Mouse (Mus musculus) hindbrain, embryonic 14.5 days (tissue): ENCODE data around the gene Chmp6. TPM values are rescaled to one million over a fixed set of nuclear protein-coding genes. Genes with fewer than 3 reads are reported as not detected.
A peak's percentile ranks its signal among the peaks of the same experiment; 100 is the strongest.

Experiments
- ATAC-seq: fragments of 200-750 bp; cut with Nextera tagmentation; 2 replicates; pipeline ENCODE4 v1.8.0; 2017; ENCODE audit warnings: moderate number of reproducible peaks, mild to moderate bottlenecking, moderate TSS enrichment, moderate library complexity; ENCODE audit not compliant: low FRiP score
- DNase-seq: peaks from one replicate; pipeline ENCODE4 v3.0.0-alpha.2; 2015; ENCODE audit warnings: low spot score
- H3K27ac ChIP-seq: fragments of 300-500 bp; sonication (generic); 2 replicates; pipeline ENCODE4 v1.5.1; 2014; ENCODE audit warnings: mild to moderate bottlenecking, moderate library complexity
- H3K27me3 ChIP-seq: fragments of 300-500 bp; sonication (generic); 2 replicates; pipeline ENCODE4 v1.6.1; 2014; ENCODE audit warnings: mild to moderate bottlenecking, low read length, mixed read lengths; ENCODE audit not compliant: control insufficient read depth, insufficient read depth
- H3K36me3 ChIP-seq: fragments of 300-500 bp; sonication (generic); replicated peaks from 2 replicates; pipeline ENCODE4 v1.6.1; 2014; ENCODE audit not compliant: control insufficient read depth, insufficient read depth
- H3K4me1 ChIP-seq: fragments of 300-500 bp; sonication (generic); replicated peaks from 2 replicates; pipeline ENCODE4 v1.6.1; 2014; ENCODE audit warnings: antibody characterized with exemption, low read length, mixed read lengths; ENCODE audit not compliant: control insufficient read depth, insufficient read depth
- H3K4me2 ChIP-seq: fragments of 300-500 bp; sonication (generic); replicated peaks from 2 replicates; pipeline ENCODE4 v1.6.1; 2014; ENCODE audit warnings: mild to moderate bottlenecking, moderate library complexity
- H3K4me3 ChIP-seq: fragments of 300-500 bp; sonication (generic); replicated peaks from 2 replicates; pipeline ENCODE4 v1.5.1; 2014; ENCODE audit warnings: mild to moderate bottlenecking, low read length
- H3K9ac ChIP-seq: fragments of 300-500 bp; sonication (generic); 2 replicates; pipeline ENCODE4 v1.6.1; 2014
- H3K9me3 ChIP-seq: fragments of 300-500 bp; sonication (generic); 2 replicates; pipeline ENCODE4 v1.6.1; 2016; ENCODE audit warnings: low read length; ENCODE audit not compliant: control insufficient read depth
- WGBS: fragments of 180-500 bp; shearing (Covaris S2); extraction: QIAGEN DNeasy Blood & Tissue Kit; methylation state at CpG from one replicate; pipeline ENCODE4 v1.1.7; 2014; 5-methylcytosine and 5-hydroxymethylcytosine counted together
- polyA plus RNA-seq: library from polyadenylated mRNA; unstranded; fragments of >200 nt; fragmentation: Nextera tagmentation; extraction: Ambion mirVana; gene quantifications from 2 replicates; pipeline ENCODE4 v1.2.1, GENCODE M21; 2014

The Chmp6 gene
- polyA plus RNA-seq, 1 experiment from 2014 or later = 95.5 TPM

GRCm38 (mm10) chr11:119904621-119905286 lies 8.5 kb upstream of the Chmp6 start:
- ATAC-seq = peak; percentile 73
- Histone ChIP-seq H3K36me3 (no peaks in the 10 kb centered on the region), H3K9ac (no peak overlapping the region), H3K9me3 (no peaks in the 10 kb centered on the region), H3K4me3 (no peak overlapping the region), H3K27ac (no peak overlapping the region), H3K4me1 (no peaks in the 10 kb centered on the region), H3K27me3 (no peaks in the 10 kb centered on the region), H3K4me2 (no peak overlapping the region)
- DNase-seq = peak; percentile 84
- WGBS = 35% methylated on average over 5 of the region's 5 CpGs

- no peaks in the 10 kb centered on the region for H3K4me1 ChIP-seq
- H3K4me3 ChIP-seq = no peak overlapping the region
- H3K9me3 ChIP-seq = no peaks in the 10 kb centered on the region
- H3K36me3 ChIP-seq = no peaks in the 10 kb centered on the region
- H3K4me2 ChIP-seq = no peak overlapping the region
- no peak overlapping the region for H3K27ac ChIP-seq
- no peaks in the 10 kb centered on the region for H3K27me3 ChIP-seq
- 86% methylated on average over 5 of the region's 5 CpGs for WGBS
- no peak for DNase-seq
- no peak for ATAC-seq
- no peak overlapping the region for H3K9ac ChIP-seq
Measured at GRCm38 (mm10) chr11:119905794-119906193, 7.4 kb upstream of the Chmp6 start.

GRCm38 (mm10) chr11:119907006-119907650 lies 6.1 kb upstream of the Chmp6 start:
- ATAC-seq (no peak), DNase-seq (no peak)
- Histone ChIP-seq H3K27ac (no peak overlapping the region), H3K4me3 (no peak overlapping the region), H3K9ac (no peak overlapping the region), H3K27me3 (no peaks in the 10 kb centered on the region), H3K9me3 (no peaks in the 10 kb centered on the region), H3K36me3 (no peaks in the 10 kb centered on the region), H3K4me1 (no peaks in the 10 kb centered on the region), H3K4me2 (no peak overlapping the region)
- 38% methylated on average over 7 of the region's 7 CpGs for WGBS

- Histone ChIP-seq H3K27me3 (no peaks in the 10 kb centered on the region), H3K4me2 (no peak overlapping the region), H3K36me3 (no peaks in the 10 kb centered on the region), H3K4me1 (peaks cover 3% of the 10 kb centered on the region), H3K9ac (no peak overlapping the region), H3K4me3 (no peak overlapping the region), H3K27ac (no peak overlapping the region), H3K9me3 (no peaks in the 10 kb centered on the region)
- ATAC-seq (no peak), DNase-seq (no peak)
- 44% methylated on average over 7 of the region's 7 CpGs for WGBS
Measured at GRCm38 (mm10) chr11:119907711-119908110, 5.5 kb upstream of the Chmp6 start.

- Histone ChIP-seq H3K36me3 (no peaks in the 10 kb centered on the region), H3K9me3 (no peaks in the 10 kb centered on the region), H3K4me3 (no peak overlapping the region), H3K27me3 (no peaks in the 10 kb centered on the region), H3K9ac (no peak overlapping the region), H3K4me1 (peaks cover 13% of the 10 kb centered on the region), H3K27ac (no peak overlapping the region), H3K4me2 (no peak overlapping the region)
- DNase-seq = peak; percentile 73
- WGBS = under 1% methylated on average over 5 of the region's 5 CpGs
- ATAC-seq = no peak
Measured at GRCm38 (mm10) chr11:119909436-119909835, 3.8 kb upstream of the Chmp6 start.

GRCm38 (mm10) chr11:119912845-119913244 lies 396 bp upstream of the Chmp6 start:
- WGBS = 7% methylated on average over 7 of the region's 7 CpGs
- peak overlapping the region; percentile 93 for H3K4me3 ChIP-seq
- H3K36me3 ChIP-seq = peaks cover 20% of the 10 kb centered on the region
- peak overlapping the region; percentile 96 for H3K4me2 ChIP-seq
- no peaks in the 10 kb centered on the region for H3K9me3 ChIP-seq
- H3K27ac ChIP-seq = peak overlapping the region; percentile 87; the same call in 1 of the 2 replicates
- peaks cover 26% of the 10 kb centered on the region for H3K4me1 ChIP-seq
- ATAC-seq = no peak
- peak overlapping the region; percentile 95 for H3K9ac ChIP-seq
- H3K27me3 ChIP-seq = no peaks in the 10 kb centered on the region
- DNase-seq = no peak

- ATAC-seq (peak; percentile 32; the same call in 1 of the 2 replicates), DNase-seq (no peak)
- Histone ChIP-seq H3K4me3 (peak overlapping the region; percentile 93), H3K4me2 (peak overlapping the region; percentile 96), H3K9ac (peak overlapping the region; percentile 95), H3K36me3 (peaks cover 30% of the 10 kb centered on the region), H3K9me3 (no peaks in the 10 kb centered on the region), H3K27me3 (no peaks in the 10 kb centered on the region), H3K4me1 (peaks cover 26% of the 10 kb centered on the region), H3K27ac (peak overlapping the region; percentile 87; the same call in 1 of the 2 replicates)
- under 1% methylated on average over 25 of the region's 26 CpGs for WGBS
Measured at GRCm38 (mm10) chr11:119913935-119914314, 684 bp downstream of the Chmp6 start.

GRCm38 (mm10) chr11:119914381-119914780 lies 1.1 kb downstream of the Chmp6 start:
- Histone ChIP-seq H3K4me1 (peaks cover 26% of the 10 kb centered on the region), H3K27me3 (no peaks in the 10 kb centered on the region), H3K4me2 (peak overlapping the region; percentile 96), H3K9me3 (no peaks in the 10 kb centered on the region), H3K36me3 (peaks cover 35% of the 10 kb centered on the region), H3K27ac (0 out of 2 replicates have a peak overlapping the region, but pooled peaks have one; percentile 87), H3K9ac (peak overlapping the region; percentile 95), H3K4me3 (peak overlapping the region; percentile 93)
- ATAC-seq (no peak), DNase-seq (no peak)
- 28% methylated on average over 4 of the region's 4 CpGs for WGBS

GRCm38 (mm10) chr11:119915666-119916065 lies 2.4 kb downstream of the Chmp6 start:
- no peak for DNase-seq
- H3K4me1 ChIP-seq = peaks cover 26% of the 10 kb centered on the region
- no peak overlapping the region for H3K9ac ChIP-seq
- no peak overlapping the region for H3K27ac ChIP-seq
- H3K36me3 ChIP-seq = peaks cover 44% of the 10 kb centered on the region
- H3K4me3 ChIP-seq = no peak overlapping the region
- H3K4me2 ChIP-seq = no peak overlapping the region
- ATAC-seq = no peak
- 91% methylated on average over 9 of the region's 9 CpGs for WGBS
- H3K27me3 ChIP-seq = no peaks in the 10 kb centered on the region
- no peaks in the 10 kb centered on the region for H3K9me3 ChIP-seq
